Mouse (Mus musculus): ENCODE results near the gene Cyb5b.

DNA sequence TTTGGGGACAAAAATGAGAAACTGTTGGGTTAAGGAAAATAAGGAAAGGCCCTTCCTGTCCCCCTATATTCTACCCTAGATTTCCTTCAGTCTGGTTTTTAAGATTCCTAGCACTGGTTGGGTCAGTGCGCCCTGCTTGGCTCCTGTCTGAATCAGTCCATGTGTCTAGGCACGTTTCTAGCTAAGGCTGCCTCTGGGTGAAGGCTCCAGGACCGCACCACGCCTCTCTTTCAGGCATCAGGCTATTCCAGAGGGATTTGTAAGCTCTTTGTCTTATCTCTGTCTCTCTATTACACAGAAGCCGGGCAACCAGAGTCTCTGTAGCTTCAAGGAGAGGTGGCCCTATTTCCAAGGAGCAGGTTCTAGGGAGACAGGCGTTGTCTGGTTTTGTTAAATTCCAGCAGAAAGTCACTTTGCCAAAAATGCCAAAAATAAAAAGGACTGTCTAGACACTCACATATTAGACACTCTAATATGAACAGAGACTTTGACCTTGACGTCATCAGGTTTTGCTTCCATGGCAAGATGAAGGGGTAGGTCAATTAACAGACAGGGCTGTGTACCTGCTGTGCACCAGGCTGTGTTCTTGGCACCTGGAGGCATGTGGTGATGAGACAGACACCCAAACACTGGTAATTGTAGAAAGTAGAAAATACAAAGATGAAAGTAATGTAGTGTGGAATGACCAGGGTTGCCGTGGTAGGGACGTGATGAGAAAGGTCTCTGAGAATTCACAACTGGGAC is 56.5 kb downstream of the Cyb5b start:
- TF ChIP-seq GATA1 (IDR thresholded peaks at IDR 0.05; ENCODE audit: low read length) (no peak), TAL1 (IDR thresholded peaks at IDR 0.05; ENCODE audit: low read length) (no peak)

Data from erythroblast, embryonic 14.5 days (primary cell).